Mouse (Mus musculus): Measurements from ENCODE around the gene Cyp3a13.

GRCm38 (mm10) chr5:137962945-137963344 lies 41.5 kb upstream of the Cyp3a13 start, which contains the start of gene Gjc3:
- TF ChIP-seq POLR2A (IDR thresholded peaks at IDR 0.05; ENCODE audit: borderline replicate concordance, low read depth, low read length): no peak
- no peak for TF ChIP-seq CTCF (IDR thresholded peaks at IDR 0.05; ENCODE audit: low read depth, low read length)
